7 mouse cellular contexts compared by ENCODE assay signal in genomic region chr4:155774280-155774754, GRCm38 (mm10). TPM values are rescaled to one million over a fixed set of nuclear protein-coding genes. Genes with fewer than 3 reads are reported as not detected.
DNase-seq lines count a peak whose midpoint lies in the region; ATAC-seq and TF ChIP-seq lines count a peak whose summit lies in the region.

Vwa1 (minus strand) TSS chr4:155774698.

- 1% methylated on average over 35 of the region's 35 CpGs for WGBS in embryonic facial prominence, embryonic 10.5 days
- WGBS in intestine, embryonic 16.5 days = under 1% methylated on average over 35 of the region's 35 CpGs
- 2% methylated on average over 35 of the region's 35 CpGs for WGBS in limb, embryonic 10.5 days
- 4% methylated on average over 35 of the region's 35 CpGs for WGBS in midbrain, embryonic 13.5 days
- 1% methylated on average over 35 of the region's 35 CpGs for WGBS in spleen, adult 2 months

- H3K4me2 ChIP-seq in intestine, embryonic 16.5 days (ENCODE audit: low read depth, low read length) = peak within 1 kb of the TSS; percentile 91
- peak within 1 kb of the TSS; percentile 61 for H3K4me2 ChIP-seq in midbrain, embryonic 13.5 days (replicated peaks)

- H3K27me3 ChIP-seq in embryonic facial prominence, embryonic 10.5 days (replicated peaks; ENCODE audit: low read depth, poor library complexity, severe bottlenecking) = peaks cover 55% of the 10 kb centered on the region
- H3K27me3 ChIP-seq in intestine, embryonic 16.5 days (replicated peaks; ENCODE audit: control insufficient read depth, insufficient read depth, low read length) = peaks cover 3% of the 10 kb centered on the region; the same call in 1 of the 2 replicates
- H3K27me3 ChIP-seq in limb, embryonic 10.5 days (ENCODE audit: low read depth, poor library complexity, severe bottlenecking) = peaks cover 52% of the 10 kb centered on the region
- H3K27me3 ChIP-seq in midbrain, embryonic 13.5 days = peaks cover 55% of the 10 kb centered on the region
- H3K27me3 ChIP-seq in spleen, adult 2 months (ENCODE audit: control insufficient read depth, insufficient read depth, low read length) = no peaks in the 10 kb centered on the region

- TF ChIP-seq POLR2A in spleen, adult 2 months (IDR thresholded peaks at IDR 0.05; ENCODE audit: low read depth, low read length) = peak; percentile 1; the same call in 1 of the 2 replicates

- peaks cover 60% of the 10 kb centered on the region for H3K4me1 ChIP-seq in embryonic facial prominence, embryonic 10.5 days
- H3K4me1 ChIP-seq in intestine, embryonic 16.5 days (ENCODE audit: control insufficient read depth, insufficient read depth, low read length) = peaks cover 60% of the 10 kb centered on the region
- H3K4me1 ChIP-seq in limb, embryonic 10.5 days = peaks cover 44% of the 10 kb centered on the region
- peaks cover 27% of the 10 kb centered on the region for H3K4me1 ChIP-seq in midbrain, embryonic 13.5 days (replicated peaks)
- peaks cover 17% of the 10 kb centered on the region for H3K4me1 ChIP-seq in spleen, adult 2 months (ENCODE audit: control insufficient read depth, insufficient read depth, insufficient read length)

- DNase-seq in adrenal gland, postnatal 25 days = peak; percentile 91
- DNase-seq in embryonic facial prominence, embryonic 10.5 days (ENCODE audit: low spot score) = peak; percentile 92
- no peak for DNase-seq in gonadal fat pad, adult 2 months (ENCODE audit: low read depth)
- DNase-seq in limb, embryonic 10.5 days (ENCODE audit: low spot score) = peak; percentile 89
- DNase-seq in spleen, adult 2 months (ENCODE audit: low read depth in 1 of 2, low spot score in 2 of 2) = peak; percentile 25 to 81

- peak within 1 kb of the TSS; percentile 63 for H3K9ac ChIP-seq in intestine, embryonic 16.5 days (ENCODE audit: low read depth, low read length)
- peak within 1 kb of the TSS; percentile 54 for H3K9ac ChIP-seq in midbrain, embryonic 13.5 days (replicated peaks)

- H3K36me3 ChIP-seq in embryonic facial prominence, embryonic 10.5 days (replicated peaks) = 0 out of 2 replicates have a peak, but pooled peaks cover 3% of the 10 kb centered on the region
- no peaks in the 10 kb centered on the region for H3K36me3 ChIP-seq in intestine, embryonic 16.5 days (ENCODE audit: control insufficient read depth, insufficient read depth, low read length)
- H3K36me3 ChIP-seq in limb, embryonic 10.5 days = no peaks in the 10 kb centered on the region
- no peaks in the 10 kb centered on the region for H3K36me3 ChIP-seq in midbrain, embryonic 13.5 days
- no peaks in the 10 kb centered on the region for H3K36me3 ChIP-seq in spleen, adult 2 months (ENCODE audit: control insufficient read depth, insufficient read depth, low read length)

- TF ChIP-seq CTCF in spleen, adult 2 months (IDR thresholded peaks at IDR 0.05; ENCODE audit: extremely low read depth, insufficient read depth, insufficient read length, insufficient replicate concordance) = no peak

- H3K27ac ChIP-seq in embryonic facial prominence, embryonic 10.5 days (replicated peaks) = peak within 1 kb of the TSS; percentile 59
- peak within 1 kb of the TSS; percentile 85 for H3K27ac ChIP-seq in intestine, embryonic 16.5 days (ENCODE audit: low read length)
- H3K27ac ChIP-seq in limb, embryonic 10.5 days = peak within 1 kb of the TSS; percentile 74
- peak within 1 kb of the TSS; percentile 27 for H3K27ac ChIP-seq in midbrain, embryonic 13.5 days
- H3K27ac ChIP-seq in spleen, adult 2 months (ENCODE audit: insufficient read depth, low read length) = peak within 1 kb of the TSS; percentile 45

- peak; percentile 66 for ATAC-seq in intestine, embryonic 16.5 days
- peak; percentile 75 for ATAC-seq in midbrain, embryonic 13.5 days

- H3K9me3 ChIP-seq in embryonic facial prominence, embryonic 10.5 days = no peaks in the 10 kb centered on the region
- H3K9me3 ChIP-seq in intestine, embryonic 16.5 days (ENCODE audit: control insufficient read depth, low read length) = no peaks in the 10 kb centered on the region
- H3K9me3 ChIP-seq in limb, embryonic 10.5 days (replicated peaks) = no peaks in the 10 kb centered on the region
- no peaks in the 10 kb centered on the region for H3K9me3 ChIP-seq in midbrain, embryonic 13.5 days

- peak within 1 kb of the TSS; percentile 55 for H3K4me3 ChIP-seq in embryonic facial prominence, embryonic 10.5 days
- H3K4me3 ChIP-seq in intestine, embryonic 16.5 days (ENCODE audit: low read length) = peak within 1 kb of the TSS; percentile 52
- H3K4me3 ChIP-seq in limb, embryonic 10.5 days = peak within 1 kb of the TSS; percentile 49
- peak within 1 kb of the TSS; percentile 38 for H3K4me3 ChIP-seq in midbrain, embryonic 13.5 days (replicated peaks)
- H3K4me3 ChIP-seq in spleen, adult 2 months (ENCODE audit: extremely low read depth, insufficient read depth, insufficient read length) = peak within 1 kb of the TSS; percentile 28; the same call in 1 of the 2 replicates

RNA-seq across cellular contexts. Expression of gene Vwa1, which starts in this region (rescaled TPM):
- total RNA-seq in adrenal gland, postnatal 25 days (2021) = 2.6 and 3.7 TPM in 2 replicates
- polyA plus RNA-seq in embryonic facial prominence, embryonic 10.5 days (2016; fragmentation: Nextera tagmentation; extraction: Ambion mirVana) = 8.6 and 9.3 TPM in 2 replicates
- polyA plus RNA-seq in gonadal fat pad, adult 2 months (2012; rRNA removed) = 21.2 and 28.0 TPM in 2 replicates
- 18.9 TPM in 2 replicates for polyA plus RNA-seq in intestine, embryonic 16.5 days (2015; fragmentation: Nextera tagmentation; extraction: Ambion mirVana)
- polyA plus RNA-seq in limb, embryonic 10.5 days (2016; fragmentation: Nextera tagmentation; extraction: Ambion mirVana) = 4.7 and 6.6 TPM in 2 replicates
- polyA plus RNA-seq in midbrain, embryonic 13.5 days (2015; fragmentation: Nextera tagmentation; extraction: Ambion mirVana) = 18.7 and 20.9 TPM in 2 replicates
- 21.5 and 24.3 TPM in 2 replicates for polyA plus RNA-seq in spleen, adult 2 months (2012; rRNA removed)

Comparison
In these comparisons a context has a peak if more than half of its experiments do, and no peak if none do; other contexts are left out.
1. H3K27ac ChIP-seq: peak in every context shown above with its lines; median percentile 85 in intestine, embryonic 16.5 days; 74 in limb, embryonic 10.5 days; 59 in embryonic facial prominence, embryonic 10.5 days; 45 in spleen, adult 2 months; 27 in midbrain, embryonic 13.5 days.